Mouse (Mus musculus) megakaryocyte, adult 5-6 weeks (primary cell): Measurements from ENCODE around the gene Olfr985. TPM values are rescaled to one million over a fixed set of nuclear protein-coding genes. Genes with fewer than 3 reads are reported as not detected.

Experiments used
- ATAC-seq: 2 replicates; pipeline ENCODE4 v1.8.0; 2016; ENCODE audit warnings: mild to moderate bottlenecking, inconsistent platforms; ENCODE audit not compliant: poor library complexity, severe bottlenecking
- total RNA-seq, 2 experiments: library from RNA; stranded (forward) in 1 of 2; stranded (reverse) in 1 of 2; fragments of 153-499, 151-499 nt in 1 of 2; fragments of 221-1000, 200-1000 nt in 1 of 2; gene quantifications; 2 replicates each; pipeline versions ENCODE4 v1.2.3 to v1.2.4; 2015 to 2017

The Olfr985 gene
- total RNA-seq (2015): not detected in 2 replicates
- total RNA-seq (2017): not detected in 2 replicates

GRCm38 (mm10) chr9:40130084-40130483, at the start of gene Olfr985:
Olfr985 (minus strand) TSS chr9:40130184.
- ATAC-seq: no peak

DNA sequence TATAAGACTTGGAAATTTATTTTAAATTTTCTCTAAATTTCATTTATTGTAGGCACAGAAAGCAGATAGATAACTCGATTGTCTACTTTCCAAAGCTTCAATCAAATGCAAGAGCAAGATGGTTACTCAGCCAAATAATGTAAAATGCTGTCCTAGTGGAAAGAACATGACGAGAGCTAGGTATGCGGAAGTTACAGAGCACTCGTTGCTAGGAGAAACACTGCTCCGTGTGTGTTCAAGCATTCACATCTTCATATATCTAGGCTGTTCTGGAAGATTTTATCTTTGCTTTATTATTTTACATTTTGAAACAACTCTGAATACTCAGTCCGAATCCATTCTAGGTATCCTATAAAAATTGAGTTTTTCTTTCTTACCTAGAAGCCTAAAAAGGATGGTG, 47.0 kb upstream of the Olfr985 start:
- no peak for ATAC-seq

- no peak for ATAC-seq
These were observed 36.5 kb upstream of the Olfr985 start for GRCm38 (mm10) chr9:40166446-40166845.

GRCm38 (mm10) chr9:40155118-40155644, 25.2 kb upstream of the Olfr985 start:
- no peak for ATAC-seq

- ATAC-seq: no peak
These were observed 11.6 kb upstream of the Olfr985 start for GRCm38 (mm10) chr9:40141544-40141943.

DNA sequence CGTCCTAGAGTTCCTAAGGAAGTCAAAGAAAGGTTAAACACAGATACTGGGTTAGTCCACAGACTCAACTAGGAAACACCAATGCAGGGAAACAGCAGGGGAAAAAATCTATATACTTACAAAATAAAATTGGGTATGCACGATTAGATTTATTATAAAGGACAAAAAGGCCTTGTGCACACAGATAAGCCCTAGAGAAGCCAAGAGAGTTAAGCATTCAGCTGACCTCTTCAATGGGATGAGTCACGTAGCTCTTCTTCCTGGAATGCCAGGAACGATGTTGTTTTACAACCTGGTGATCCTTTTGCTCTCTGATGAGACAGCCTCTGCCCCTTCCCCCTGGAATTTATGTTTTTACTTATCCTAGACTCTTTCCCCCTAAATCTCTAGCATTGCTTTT, 9.5 kb upstream of the Olfr985 start:
- no peak for ATAC-seq

GRCm38 (mm10) chr9:40136987-40137688, 7.2 kb upstream of the Olfr985 start:
- ATAC-seq: peak; percentile 87

DNA sequence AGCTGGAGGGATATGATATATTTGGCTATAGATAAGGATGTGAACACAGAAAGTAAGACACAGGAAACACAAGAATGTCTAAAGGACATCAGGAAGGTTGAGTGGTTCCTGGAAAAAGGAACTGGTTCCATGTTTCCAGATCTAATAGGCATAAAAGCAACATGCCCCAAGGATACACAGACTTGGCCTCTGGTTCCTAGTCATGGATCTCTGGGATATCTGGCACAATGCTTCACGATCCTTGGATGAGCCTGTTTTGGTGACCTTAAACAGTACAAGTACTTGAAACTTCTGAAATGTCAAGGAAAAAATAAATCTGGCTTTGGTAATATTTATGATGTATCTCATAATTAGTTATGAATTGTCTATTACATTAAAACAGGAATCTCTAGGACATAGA, 572 bp upstream of the Olfr985 start:
- ATAC-seq: no peak

DNA sequence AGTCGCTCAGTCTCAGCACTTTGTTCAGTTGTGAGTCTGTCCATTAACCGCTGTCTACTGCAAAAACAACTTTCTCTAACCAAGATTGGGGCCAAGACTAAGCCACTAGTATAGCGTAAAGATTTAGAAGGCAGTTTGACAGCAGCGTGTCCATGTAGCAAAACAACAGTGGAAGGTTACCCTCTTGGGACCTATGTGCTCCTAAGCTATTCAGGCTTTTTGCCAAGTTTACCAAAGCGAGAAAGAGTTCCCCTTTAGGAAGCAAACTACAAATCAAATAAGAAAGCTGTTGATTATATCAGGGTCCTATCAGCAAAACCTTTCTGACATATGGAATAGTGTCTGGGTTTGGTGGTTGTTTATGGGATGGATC, 12.7 kb downstream of the Olfr985 start:
- ATAC-seq: no peak

- peak; percentile 100 for ATAC-seq
These were observed 13.2 kb downstream of the Olfr985 start for GRCm38 (mm10) chr9:40116645-40117286.

- no peak for ATAC-seq
These were observed 15.9 kb downstream of the Olfr985 start, which contains the start of gene Olfr984 for GRCm38 (mm10) chr9:40114106-40114505. Olfr984 (minus strand) TSS chr9:40114206.

GRCm38 (mm10) chr9:40094769-40095168, 35.2 kb downstream of the Olfr985 start:
- ATAC-seq: no peak

DNA sequence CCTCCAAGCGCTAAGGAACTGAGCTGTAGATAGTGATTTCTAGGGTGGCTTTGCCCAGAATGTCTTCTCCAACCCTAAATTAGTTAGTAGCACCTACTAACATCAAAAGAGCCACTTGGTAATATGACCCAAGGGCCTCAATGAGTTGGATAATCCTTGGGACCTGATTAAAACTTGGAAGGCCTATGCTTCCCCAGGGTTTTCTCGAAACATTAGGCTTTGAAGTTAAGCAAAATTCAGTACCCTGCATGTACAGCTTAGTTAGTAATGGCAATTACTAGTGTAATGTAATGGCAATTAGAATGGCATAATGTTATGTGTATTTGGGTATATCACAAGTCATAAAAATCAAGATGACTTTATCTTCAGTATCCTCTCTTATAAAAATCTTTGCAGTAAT, 36.5 kb downstream of the Olfr985 start, which contains the start of gene Olfr983:
Gene Olfr983 (minus strand): TSS at position 101 of the 400 bp plus-strand sequence.
- no peak for ATAC-seq

Other genes starting within 250 kb of the Olfr985 start
- gene Olfr229, start 222.8 kb downstream of the Olfr985 start, total RNA-seq (2015): not detected in 2 replicates
- gene Olfr229, start 222.8 kb downstream of the Olfr985 start, total RNA-seq (2017): not detected in 2 replicates
- gene Olfr974, start 192.7 kb downstream of the Olfr985 start, total RNA-seq (2015): not detected in 2 replicates
- gene Olfr974, start 192.7 kb downstream of the Olfr985 start, total RNA-seq (2017): not detected in 2 replicates
- gene Olfr975, start 178.1 kb downstream of the Olfr985 start, total RNA-seq (2015): not detected in 2 replicates
- not detected in 2 replicates for gene Olfr975, start 178.1 kb downstream of the Olfr985 start, total RNA-seq (2017)
- gene Olfr976, start 169.1 kb downstream of the Olfr985 start, total RNA-seq (2015): not detected in 2 replicates
- gene Olfr976, start 169.1 kb downstream of the Olfr985 start, total RNA-seq (2017): not detected in 2 replicates
- not detected in 2 replicates for gene Olfr978, start 138.1 kb downstream of the Olfr985 start, total RNA-seq (2015)
- not detected in 2 replicates for gene Olfr978, start 138.1 kb downstream of the Olfr985 start, total RNA-seq (2017)
- gene Olfr979, start 126.7 kb downstream of the Olfr985 start, total RNA-seq (2015): not detected in 2 replicates
- not detected in 2 replicates for gene Olfr979, start 126.7 kb downstream of the Olfr985 start, total RNA-seq (2017)
- gene Olfr980, start 120.6 kb downstream of the Olfr985 start, total RNA-seq (2015): not detected in 2 replicates
- not detected in 2 replicates for gene Olfr980, start 120.6 kb downstream of the Olfr985 start, total RNA-seq (2017)
- not detected in 2 replicates for gene Olfr981, start 108.7 kb downstream of the Olfr985 start, total RNA-seq (2015)
- gene Olfr981, start 108.7 kb downstream of the Olfr985 start, total RNA-seq (2017): not detected in 2 replicates
- not detected in 2 replicates for gene Olfr982, start 56.4 kb downstream of the Olfr985 start, total RNA-seq (2015)
- not detected in 2 replicates for gene Olfr982, start 56.4 kb downstream of the Olfr985 start, total RNA-seq (2017)
- gene Olfr983, start 36.6 kb downstream of the Olfr985 start, total RNA-seq (2015): not detected in 2 replicates
- not detected in 2 replicates for gene Olfr983, start 36.6 kb downstream of the Olfr985 start, total RNA-seq (2017)
- not detected in 2 replicates for gene Olfr984, start 16.0 kb downstream of the Olfr985 start, total RNA-seq (2015)
- 0.04 TPM in 1 of 2 replicates, not detected in the other for gene Olfr984, start 16.0 kb downstream of the Olfr985 start, total RNA-seq (2017)
- gene Tmem225, start 17.9 kb upstream of the Olfr985 start, total RNA-seq (2015): not detected in 2 replicates
- not detected in 2 replicates for gene Tmem225, start 17.9 kb upstream of the Olfr985 start, total RNA-seq (2017)
- gene Olfr986, start 50.7 kb upstream of the Olfr985 start, total RNA-seq (2015): not detected in 2 replicates
- not detected in 2 replicates for gene Olfr986, start 50.7 kb upstream of the Olfr985 start, total RNA-seq (2017)
- gene Zfp202, start 62.1 kb upstream of the Olfr985 start, total RNA-seq (2015): 1.9 and 2.0 TPM in 2 replicates
- 1.4 and 1.6 TPM in 2 replicates for gene Zfp202, start 62.1 kb upstream of the Olfr985 start, total RNA-seq (2017)
- 0.87 TPM in 1 of 2 replicates, not detected in the other for gene Scn3b, start 139.0 kb upstream of the Olfr985 start, total RNA-seq (2015)
- gene Scn3b, start 139.0 kb upstream of the Olfr985 start, total RNA-seq (2017): not detected in 2 replicates